Mouse (Mus musculus) stomach, embryonic 16.5 days (tissue): Measurements from ENCODE around the gene Il6ra. TPM values are rescaled to one million over a fixed set of nuclear protein-coding genes. Genes with fewer than 3 reads are reported as not detected.

Experiments used
- ATAC-seq: fragments of 200-750 bp; cut with Nextera tagmentation; 2 replicates; pipeline ENCODE4 v1.8.0; 2017; ENCODE audit warnings: moderate number of reproducible peaks, moderate TSS enrichment; ENCODE audit not compliant: insufficient read depth, low FRiP score
- H3K27ac ChIP-seq: fragments of 300-500 bp; sonication (generic); 2 replicates; pipeline ENCODE4 v1.5.1; 2014; ENCODE audit warnings: low read length
- H3K27me3 ChIP-seq: fragments of 300-500 bp; sonication (generic); 2 replicates; pipeline ENCODE4 v1.6.1; 2014; ENCODE audit warnings: low read length, control low read depth, mixed read lengths; ENCODE audit not compliant: control insufficient read depth, insufficient read depth
- H3K36me3 ChIP-seq: fragments of 300-500 bp; sonication (generic); 2 replicates; pipeline ENCODE4 v1.6.1; 2014; ENCODE audit warnings: low read length; ENCODE audit not compliant: control insufficient read depth, insufficient read depth
- H3K4me1 ChIP-seq: fragments of 300-500 bp; sonication (generic); 2 replicates; pipeline ENCODE4 v1.6.1; 2014; ENCODE audit warnings: low read length, control low read depth, mixed read lengths; ENCODE audit not compliant: control insufficient read depth, insufficient read depth
- H3K4me2 ChIP-seq: fragments of 300-500 bp; sonication (generic); 2 replicates; pipeline ENCODE4 v1.6.1; 2014; ENCODE audit warnings: low read depth, low read length, mixed read lengths
- H3K4me3 ChIP-seq: fragments of 300-500 bp; sonication (generic); replicated peaks from 2 replicates; pipeline ENCODE4 v1.5.1; 2014; ENCODE audit warnings: mild to moderate bottlenecking, low read length
- H3K9ac ChIP-seq: fragments of 300-500 bp; sonication (generic); 2 replicates; pipeline ENCODE4 v1.6.1; 2014; ENCODE audit warnings: low read length
- H3K9me3 ChIP-seq: fragments of 300-500 bp; sonication (generic); replicated peaks from 2 replicates; pipeline ENCODE4 v1.6.1; 2016; ENCODE audit warnings: low read length, control low read depth; ENCODE audit not compliant: control insufficient read depth
- WGBS: fragments of 180-500 bp; shearing (Covaris S2); extraction: QIAGEN DNeasy Blood & Tissue Kit; methylation state at CpG from one replicate; pipeline ENCODE4 v1.1.7; 2014; 5-methylcytosine and 5-hydroxymethylcytosine counted together
- polyA plus RNA-seq: library from polyadenylated mRNA; unstranded; fragments of >200 nt; fragmentation: Nextera tagmentation; extraction: Ambion mirVana; gene quantifications from 2 replicates; pipeline ENCODE4 v1.2.1, GENCODE M21; 2015

The Il6ra gene
- polyA plus RNA-seq, 1 experiment from 2014 or later: 3.2 TPM

DNA sequence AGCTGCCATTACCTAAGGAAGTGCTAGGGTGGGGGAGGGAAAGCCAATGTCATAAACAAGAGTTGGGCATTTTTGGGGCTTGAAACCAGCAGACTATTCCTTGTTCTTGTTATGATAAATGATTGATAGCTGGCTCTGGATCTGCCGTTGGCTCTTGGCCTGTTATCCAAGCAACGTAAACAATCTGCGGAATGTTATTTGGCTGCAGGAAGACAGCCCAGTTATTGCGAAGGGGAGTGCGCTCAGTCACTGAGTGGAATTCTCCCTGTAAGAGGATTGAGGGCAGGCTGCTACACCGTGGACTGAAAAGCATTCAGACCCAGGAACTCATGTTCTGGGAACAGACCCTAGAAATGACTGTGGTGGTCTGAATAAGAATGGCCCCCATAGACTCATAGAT is 40.3 kb downstream of the Il6ra start:
- Histone ChIP-seq H3K27me3 (no peaks in the 10 kb centered on the region), H3K4me2 (no peak overlapping the region), H3K9me3 (peaks cover 4% of the 10 kb centered on the region; the same call in 1 of the 2 replicates), H3K9ac (no peak overlapping the region), H3K4me1 (peaks cover 28% of the 10 kb centered on the region), H3K4me3 (no peak overlapping the region), H3K36me3 (no peaks in the 10 kb centered on the region), H3K27ac (peak overlapping the region; percentile 48)
- ATAC-seq: peak; percentile 39; the same call in 1 of the 2 replicates
- 37% methylated on average over 6 of the region's 6 CpGs for WGBS

DNA sequence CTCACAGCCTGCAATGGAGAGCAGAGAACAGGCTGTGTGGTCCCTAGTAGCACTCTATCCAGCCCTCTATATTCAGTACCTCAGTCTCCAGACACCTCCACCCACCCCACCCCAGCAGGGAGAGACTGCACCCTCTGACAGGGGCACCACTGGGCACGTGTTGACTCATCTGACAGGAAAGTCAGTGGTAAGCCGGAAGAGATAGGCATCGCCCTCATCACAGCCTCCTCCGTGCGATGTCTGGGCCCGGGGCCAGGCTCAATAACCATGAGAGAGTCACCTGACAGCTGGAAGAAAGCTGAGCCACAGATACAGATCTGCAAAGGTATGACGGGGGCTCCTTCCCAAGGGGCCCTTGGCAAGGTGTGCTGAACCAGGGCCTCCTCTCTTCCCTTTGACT is 40.8 kb downstream of the Il6ra start:
- peak; percentile 27; the same call in 1 of the 2 replicates for ATAC-seq
- no peak overlapping the region for H3K4me2 ChIP-seq
- peak overlapping the region; percentile 48 for H3K27ac ChIP-seq

DNA sequence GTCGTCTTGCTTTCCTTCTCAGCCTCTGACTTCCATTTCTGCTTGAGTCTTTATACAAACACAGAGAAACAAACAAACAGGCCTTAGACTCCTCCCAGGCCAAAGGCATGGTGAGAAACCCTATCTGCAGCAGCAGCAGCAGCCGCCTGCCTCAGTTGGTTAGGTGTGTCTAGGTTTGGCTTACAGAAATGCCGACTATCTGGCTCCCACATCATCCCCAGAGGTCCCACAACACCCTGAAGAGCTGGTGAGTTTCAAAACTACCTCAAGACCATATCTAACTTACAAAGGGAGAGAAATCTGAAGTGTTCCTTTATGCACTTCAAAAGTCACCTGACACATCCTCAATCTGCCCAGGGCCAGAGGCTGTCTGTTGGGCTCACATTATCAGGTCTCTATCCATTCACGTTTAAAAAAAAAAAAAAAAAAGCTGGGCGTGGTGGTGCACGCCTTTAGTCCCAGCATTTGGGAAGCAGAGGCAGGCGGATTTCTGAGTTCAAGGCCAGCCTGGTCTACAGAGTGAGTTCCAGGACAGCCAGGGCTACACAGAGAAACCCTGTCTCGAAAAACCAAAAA is 41.6 kb downstream of the Il6ra start:
- 67% methylated on average over 8 of the region's 8 CpGs for WGBS
- H3K9me3 ChIP-seq: peaks cover 4% of the 10 kb centered on the region; the same call in 1 of the 2 replicates
- no peaks in the 10 kb centered on the region for H3K27me3 ChIP-seq
- no peak overlapping the region for H3K4me3 ChIP-seq
- H3K27ac ChIP-seq: peak overlapping the region; percentile 77
- H3K36me3 ChIP-seq: no peaks in the 10 kb centered on the region
- no peak overlapping the region for H3K4me2 ChIP-seq
- no peak overlapping the region for H3K9ac ChIP-seq
- peaks cover 28% of the 10 kb centered on the region for H3K4me1 ChIP-seq
- ATAC-seq: no peak

More for the DNA sequence above, 40.8 kb downstream of the Il6ra start:
- no peak overlapping the region for H3K4me3 ChIP-seq
- no peaks in the 10 kb centered on the region for H3K36me3 ChIP-seq
- peaks cover 4% of the 10 kb centered on the region; the same call in 1 of the 2 replicates for H3K9me3 ChIP-seq
- WGBS: 58% methylated on average over 7 of the region's 7 CpGs
- peaks cover 28% of the 10 kb centered on the region for H3K4me1 ChIP-seq
- no peaks in the 10 kb centered on the region for H3K27me3 ChIP-seq
- no peak overlapping the region for H3K9ac ChIP-seq

DNA sequence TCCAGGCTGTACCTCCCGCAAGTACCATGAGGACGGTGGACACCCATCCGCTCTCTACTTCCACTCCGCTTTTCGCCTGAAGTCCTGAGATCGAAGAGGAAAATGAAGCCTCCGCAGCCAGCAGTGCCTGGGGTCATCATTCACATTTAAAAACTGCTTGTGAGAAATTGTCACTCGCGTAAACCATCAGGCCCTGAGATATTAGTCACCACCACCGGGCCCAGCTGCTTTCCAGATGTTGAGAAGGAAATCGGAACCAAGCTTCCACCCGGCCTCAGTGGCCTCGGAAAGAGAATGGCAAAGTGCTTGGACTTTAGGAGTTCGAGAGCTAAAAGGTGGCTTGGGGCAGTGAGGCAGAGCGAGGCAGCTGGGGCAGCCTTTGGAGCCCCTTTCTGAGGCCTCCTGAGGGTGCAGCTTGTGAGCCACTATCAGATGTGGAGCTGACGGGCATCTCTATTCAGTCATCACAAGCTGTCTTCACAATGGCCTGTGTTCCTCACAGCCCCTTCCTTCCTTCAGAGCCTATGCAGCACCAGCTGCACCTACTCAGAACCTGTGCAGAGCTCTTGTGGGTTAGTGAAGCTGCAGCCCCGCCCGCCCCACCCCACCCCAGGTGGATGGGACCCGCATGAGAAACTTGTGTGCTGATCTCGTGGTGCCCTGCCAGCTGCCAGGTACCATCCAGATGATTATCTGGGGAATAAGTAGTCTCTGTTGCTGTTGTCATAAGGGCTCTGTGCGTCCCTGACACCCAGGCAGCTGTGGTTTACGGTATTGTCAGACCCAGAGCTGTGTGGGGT is 42.3 kb downstream of the Il6ra start:
- H3K4me1 ChIP-seq: peaks cover 28% of the 10 kb centered on the region
- ATAC-seq: no peak
- H3K9me3 ChIP-seq: peaks cover 4% of the 10 kb centered on the region; the same call in 1 of the 2 replicates
- peak overlapping the region; percentile 35 for H3K4me2 ChIP-seq
- no peaks in the 10 kb centered on the region for H3K36me3 ChIP-seq
- 46% methylated on average over 22 of the region's 22 CpGs for WGBS
- peak overlapping the region; percentile 77 for H3K27ac ChIP-seq
- no peaks in the 10 kb centered on the region for H3K27me3 ChIP-seq
- H3K9ac ChIP-seq: peak overlapping the region; percentile 24; the same call in 1 of the 2 replicates
- H3K4me3 ChIP-seq: no peak overlapping the region

DNA sequence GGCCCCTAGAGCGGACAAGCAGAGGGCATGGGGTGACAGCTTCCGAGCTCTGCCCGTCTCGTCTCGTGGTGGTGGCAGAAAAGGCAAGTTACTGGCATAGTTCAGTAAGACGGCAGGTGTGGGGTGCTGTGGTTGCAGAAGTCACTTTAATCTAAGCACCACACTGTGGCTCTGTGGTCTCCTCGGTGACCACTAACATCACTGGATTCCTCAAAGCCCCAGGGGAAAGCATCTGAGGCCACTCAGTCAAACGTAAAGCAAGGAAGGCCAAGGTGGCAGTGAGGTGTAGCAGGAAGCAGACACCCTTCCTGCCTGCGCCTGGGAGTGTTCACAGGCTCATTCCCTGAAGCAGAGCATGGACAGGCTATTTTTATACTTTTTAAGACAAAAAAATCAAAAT is 43.4 kb downstream of the Il6ra start:
- no peak overlapping the region for H3K4me2 ChIP-seq
- no peaks in the 10 kb centered on the region for H3K36me3 ChIP-seq
- peaks cover 33% of the 10 kb centered on the region for H3K4me1 ChIP-seq
- no peaks in the 10 kb centered on the region for H3K27me3 ChIP-seq
- H3K4me3 ChIP-seq: no peak overlapping the region
- H3K27ac ChIP-seq: peak overlapping the region; percentile 12; the same call in 1 of the 2 replicates
- 66% methylated on average over 9 of the region's 9 CpGs for WGBS
- no peak overlapping the region for H3K9ac ChIP-seq
- peaks cover 4% of the 10 kb centered on the region; the same call in 1 of the 2 replicates for H3K9me3 ChIP-seq
- ATAC-seq: no peak

DNA sequence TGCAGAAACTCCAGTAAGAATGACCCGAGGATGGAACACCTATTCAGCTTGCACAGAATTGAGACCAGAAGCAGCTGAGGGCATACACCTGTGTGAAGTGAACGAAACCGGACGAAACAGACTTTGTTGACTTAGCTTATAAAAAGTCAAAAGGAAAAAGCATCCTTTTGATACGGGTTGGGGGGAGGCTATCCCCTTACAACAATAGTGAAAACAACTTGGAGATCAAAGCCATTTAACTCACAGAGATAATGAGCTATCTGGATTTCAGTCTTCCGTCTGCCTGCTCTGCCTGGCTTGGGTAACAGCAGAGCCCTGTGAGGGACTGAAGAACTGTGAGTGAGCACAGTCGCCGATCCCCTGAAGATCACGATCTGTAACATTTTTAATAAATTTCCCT is 44.0 kb downstream of the Il6ra start:
- H3K9me3 ChIP-seq: peaks cover 4% of the 10 kb centered on the region; the same call in 1 of the 2 replicates
- no peaks in the 10 kb centered on the region for H3K36me3 ChIP-seq
- ATAC-seq: no peak
- H3K4me1 ChIP-seq: peaks cover 33% of the 10 kb centered on the region
- WGBS: 61% methylated on average over 9 of the region's 9 CpGs
- 0 out of 2 replicates have a peak overlapping the region, but pooled peaks have one; percentile 48 for H3K27ac ChIP-seq
- H3K4me2 ChIP-seq: no peak overlapping the region
- no peak overlapping the region for H3K4me3 ChIP-seq
- H3K9ac ChIP-seq: no peak overlapping the region
- H3K27me3 ChIP-seq: no peaks in the 10 kb centered on the region

DNA sequence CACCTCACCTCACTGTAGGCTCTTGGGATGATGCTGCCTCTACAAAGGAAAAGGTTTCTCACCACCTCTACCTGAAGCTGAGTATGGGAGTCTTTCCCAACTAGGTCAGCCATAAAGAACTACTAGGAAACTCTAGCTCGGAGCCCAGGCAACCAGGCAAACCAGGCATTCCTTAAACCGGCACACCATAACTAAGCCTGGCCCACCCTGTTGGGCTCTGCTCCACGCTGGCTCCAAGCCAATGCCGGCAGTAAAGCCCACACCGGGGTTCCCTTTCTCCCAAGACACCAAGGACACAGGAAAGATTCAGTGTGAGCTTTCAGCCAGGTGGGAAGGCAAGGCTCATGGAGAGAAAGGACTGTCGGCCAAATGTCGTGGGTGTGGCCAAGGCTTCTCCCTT is 44.6 kb downstream of the Il6ra start:
- Histone ChIP-seq H3K4me2 (peak overlapping the region; percentile 28; the same call in 1 of the 2 replicates), H3K4me1 (peaks cover 33% of the 10 kb centered on the region), H3K4me3 (no peak overlapping the region), H3K27me3 (no peaks in the 10 kb centered on the region), H3K9me3 (peaks cover 4% of the 10 kb centered on the region; the same call in 1 of the 2 replicates), H3K27ac (peak overlapping the region; percentile 48; the same call in 1 of the 2 replicates), H3K9ac (no peak overlapping the region), H3K36me3 (no peaks in the 10 kb centered on the region)
- peak; percentile 53 for ATAC-seq
- WGBS: 12% methylated on average over 7 of the region's 7 CpGs

DNA sequence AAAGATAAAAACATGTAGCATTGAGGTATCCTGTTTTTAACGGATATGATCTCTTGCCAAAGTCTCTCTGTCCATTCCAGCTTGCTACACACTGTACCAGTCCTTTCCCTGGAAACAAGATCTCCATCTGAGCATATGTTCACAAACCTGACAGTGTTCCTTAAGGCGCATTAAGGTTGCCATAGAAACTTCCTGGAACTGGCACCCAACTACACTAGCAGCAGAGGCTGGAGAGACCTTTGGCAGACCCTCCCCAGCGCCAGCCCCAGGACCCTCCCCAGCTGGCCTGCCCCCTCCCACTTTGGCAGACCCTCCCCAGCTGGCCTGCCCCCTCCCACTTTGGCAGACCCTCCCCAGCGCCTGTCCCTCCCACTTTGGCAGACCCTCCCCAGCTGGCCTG is 45.3 kb downstream of the Il6ra start:
- WGBS: 52% methylated on average over 4 of the region's 4 CpGs
- no peak overlapping the region for H3K4me3 ChIP-seq
- no peak overlapping the region for H3K4me2 ChIP-seq
- ATAC-seq: peak; percentile 73; the same call in 1 of the 2 replicates
- peaks cover 32% of the 10 kb centered on the region for H3K4me1 ChIP-seq
- H3K9me3 ChIP-seq: no peaks in the 10 kb centered on the region
- H3K36me3 ChIP-seq: no peaks in the 10 kb centered on the region
- no peak overlapping the region for H3K9ac ChIP-seq
- peak overlapping the region; percentile 54; the same call in 1 of the 2 replicates for H3K27ac ChIP-seq
- no peaks in the 10 kb centered on the region for H3K27me3 ChIP-seq

DNA sequence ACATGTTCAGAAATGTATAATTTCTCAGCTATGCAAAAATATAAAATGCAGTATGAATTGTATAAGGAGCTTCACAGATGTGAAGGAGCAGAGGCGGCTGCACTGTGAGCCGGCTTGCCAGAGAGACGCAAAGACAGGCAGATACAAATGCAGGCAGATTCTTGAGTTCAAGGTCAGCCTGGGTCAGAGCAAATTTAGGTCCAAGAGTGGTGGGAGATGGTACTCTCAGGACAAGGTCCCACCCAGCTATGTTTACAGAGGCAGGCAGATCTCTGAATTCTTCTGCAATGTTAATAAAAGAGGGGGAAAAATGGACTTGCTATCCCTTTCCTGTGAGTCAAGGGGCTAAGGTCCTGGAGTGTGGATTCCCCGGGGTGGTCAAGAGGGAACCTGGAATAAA is 47.2 kb downstream of the Il6ra start:
- Histone ChIP-seq H3K27me3 (no peaks in the 10 kb centered on the region), H3K27ac (no peak overlapping the region), H3K4me2 (no peak overlapping the region), H3K4me3 (no peak overlapping the region), H3K9ac (no peak overlapping the region), H3K9me3 (no peaks in the 10 kb centered on the region), H3K4me1 (peaks cover 31% of the 10 kb centered on the region), H3K36me3 (no peaks in the 10 kb centered on the region)
- WGBS: 61% methylated on average over 4 of the region's 4 CpGs
- ATAC-seq: no peak
